Mouse (Mus musculus) kidney, postnatal 0 days (tissue): Measurements from ENCODE around the gene Lztr1. TPM values are rescaled to one million over a fixed set of nuclear protein-coding genes. Genes with fewer than 3 reads are reported as not detected.

Source experiments
- ATAC-seq: fragments of 200-750 bp; cut with Nextera tagmentation; replicated peaks from 2 replicates; pipeline ENCODE4 v1.8.0; 2017; ENCODE audit warnings: low read depth, moderate number of reproducible peaks, moderate TSS enrichment, moderate library complexity; ENCODE audit not compliant: low FRiP score
- DNase-seq: peaks from one replicate; pipeline ENCODE4 v3.0.0-alpha.2; 2016; ENCODE audit warnings: low spot score
- H3K27ac ChIP-seq: fragments of 300-500 bp; sonication (generic); 2 replicates; pipeline ENCODE4 v1.5.1; 2014; ENCODE audit warnings: mild to moderate bottlenecking
- H3K27me3 ChIP-seq: fragments of 300-500 bp; sonication (generic); 2 replicates; pipeline ENCODE4 v1.6.1; 2014; ENCODE audit warnings: low read length, mixed read lengths; ENCODE audit not compliant: insufficient read depth
- H3K36me3 ChIP-seq: fragments of 300-500 bp; sonication (generic); 2 replicates; pipeline ENCODE4 v1.6.1; 2014; ENCODE audit warnings: low read length, mixed read lengths; ENCODE audit not compliant: insufficient read depth
- H3K4me1 ChIP-seq: fragments of 300-500 bp; sonication (generic); replicated peaks from 2 replicates; pipeline ENCODE4 v1.6.1; 2014; ENCODE audit warnings: antibody characterized with exemption, low read length, mixed read lengths; ENCODE audit not compliant: insufficient read depth
- H3K4me2 ChIP-seq: fragments of 300-500 bp; sonication (generic); 2 replicates; pipeline ENCODE4 v1.6.1; 2014; ENCODE audit warnings: mild to moderate bottlenecking, low read length, moderate library complexity, mixed read lengths
- H3K4me3 ChIP-seq: fragments of 300-500 bp; sonication (generic); replicated peaks from 2 replicates; pipeline ENCODE4 v1.5.1; 2014; ENCODE audit warnings: low read depth, low read length
- H3K9ac ChIP-seq: fragments of 300-500 bp; sonication (generic); 2 replicates; pipeline ENCODE4 v1.6.1; 2014; ENCODE audit warnings: low read depth, low read length
- H3K9me3 ChIP-seq: fragments of 300-500 bp; sonication (generic); replicated peaks from 2 replicates; pipeline ENCODE4 v1.6.1; 2016; ENCODE audit warnings: low read length, inconsistent platforms, mixed read lengths
- CTCF ChIP-seq: IDR thresholded peaks from 2 replicates; pipeline ENCODE4 v1.5.1; 2016; ENCODE audit warnings: antibody characterized with exemption, low read depth, mild to moderate bottlenecking, moderate library complexity
- whole genome bisulfite sequencing: fragments of 180-500 bp; shearing (Covaris S2); extraction: QIAGEN DNeasy Blood & Tissue Kit; methylation state at CpG from one replicate; pipeline ENCODE4 v1.1.7; 2014; 5-methylcytosine and 5-hydroxymethylcytosine counted together
- polyA plus RNA-seq: library from polyadenylated mRNA; unstranded; fragments of >200 nt; fragmentation: Nextera tagmentation; extraction: Ambion mirVana; gene quantifications from 2 replicates; pipeline ENCODE4 v1.2.1, GENCODE M21; 2015

Gene Lztr1
- polyA plus RNA-seq, 1 experiment from 2014 or later: 65.7 TPM

- no peaks in the 10 kb centered on the region for H3K9me3 ChIP-seq
- no peak overlapping the region for H3K4me2 ChIP-seq
- no peaks in the 10 kb centered on the region for H3K4me1 ChIP-seq
- H3K4me3 ChIP-seq: no peak overlapping the region
- H3K27ac ChIP-seq: no peak overlapping the region
- peak; percentile 78 for TF ChIP-seq CTCF
- ATAC-seq: no peak
- H3K9ac ChIP-seq: no peak overlapping the region
- H3K36me3 ChIP-seq: peaks cover 10% of the 10 kb centered on the region
- DNase-seq: peak; percentile 62
- H3K27me3 ChIP-seq: no peaks in the 10 kb centered on the region
Measured at GRCm38 (mm10) chr16:17474091-17474490, 34.4 kb upstream of the Lztr1 start.

- Histone ChIP-seq H3K27me3 (no peaks in the 10 kb centered on the region), H3K9me3 (no peaks in the 10 kb centered on the region), H3K27ac (no peak overlapping the region), H3K36me3 (0 out of 2 replicates have a peak, but pooled peaks cover 6% of the 10 kb centered on the region), H3K9ac (no peak overlapping the region), H3K4me2 (no peak overlapping the region), H3K4me3 (no peak overlapping the region), H3K4me1 (no peaks in the 10 kb centered on the region)
- DNase-seq (no peak), ATAC-seq (no peak)
- TF ChIP-seq CTCF: no peak
- WGBS: 82% methylated on average over 2 of the region's 2 CpGs
Measured at GRCm38 (mm10) chr16:17474761-17475160, 33.7 kb upstream of the Lztr1 start.

- no peak overlapping the region for H3K9ac ChIP-seq
- H3K4me3 ChIP-seq: no peak overlapping the region
- no peaks in the 10 kb centered on the region for H3K9me3 ChIP-seq
- no peak overlapping the region for H3K27ac ChIP-seq
- no peaks in the 10 kb centered on the region for H3K27me3 ChIP-seq
- no peak for ATAC-seq
- 0 out of 2 replicates have a peak, but pooled peaks cover 2% of the 10 kb centered on the region for H3K36me3 ChIP-seq
- H3K4me1 ChIP-seq: no peaks in the 10 kb centered on the region
- no peak overlapping the region for H3K4me2 ChIP-seq
- no peak for TF ChIP-seq CTCF
- 92% methylated on average over 4 of the region's 4 CpGs for WGBS
- no peak for DNase-seq
Measured at GRCm38 (mm10) chr16:17475326-17475725, 33.2 kb upstream of the Lztr1 start.

- no peak overlapping the region for H3K9ac ChIP-seq
- peaks cover 4% of the 10 kb centered on the region; the same call in 1 of the 2 replicates for H3K36me3 ChIP-seq
- no peak overlapping the region for H3K4me2 ChIP-seq
- no peak overlapping the region for H3K27ac ChIP-seq
- no peaks in the 10 kb centered on the region for H3K4me1 ChIP-seq
- no peak for DNase-seq
- ATAC-seq: no peak
- no peak overlapping the region for H3K4me3 ChIP-seq
- no peaks in the 10 kb centered on the region for H3K9me3 ChIP-seq
- 72% methylated on average over 4 of the region's 4 CpGs for WGBS
- no peak for TF ChIP-seq CTCF
- no peaks in the 10 kb centered on the region for H3K27me3 ChIP-seq
Measured at GRCm38 (mm10) chr16:17478331-17478943, 30.1 kb upstream of the Lztr1 start.

- H3K36me3 ChIP-seq: peaks cover 31% of the 10 kb centered on the region
Measured at GRCm38 (mm10) chr16:17481465-17481864, 27.0 kb upstream of the Lztr1 start.

GRCm38 (mm10) chr16:17486505-17486904 lies 22.0 kb upstream of the Lztr1 start:
- no peak for ATAC-seq
- Histone ChIP-seq H3K27me3 (no peaks in the 10 kb centered on the region), H3K9ac (no peak overlapping the region), H3K4me1 (no peaks in the 10 kb centered on the region), H3K4me2 (no peak overlapping the region), H3K9me3 (no peaks in the 10 kb centered on the region), H3K36me3 (peaks cover 37% of the 10 kb centered on the region), H3K27ac (no peak overlapping the region), H3K4me3 (no peak overlapping the region)
- no peak for TF ChIP-seq CTCF
- DNase-seq: peak; percentile 31
- WGBS: 36% methylated on average over 3 of the region's 3 CpGs

More at GRCm38 (mm10) chr16:17481465-17481864, 27.0 kb upstream of the Lztr1 start:
- WGBS: 92% methylated on average over 2 of the region's 2 CpGs
- Histone ChIP-seq H3K27ac (no peak overlapping the region), H3K4me3 (no peak overlapping the region), H3K9ac (no peak overlapping the region), H3K9me3 (no peaks in the 10 kb centered on the region), H3K4me2 (no peak overlapping the region), H3K4me1 (no peaks in the 10 kb centered on the region), H3K27me3 (no peaks in the 10 kb centered on the region)
- TF ChIP-seq CTCF: no peak
- no peak for ATAC-seq
- DNase-seq: no peak
